Mouse (Mus musculus): ENCODE data around the gene Slc44a4. TPM values are rescaled to one million over a fixed set of nuclear protein-coding genes. Genes with fewer than 3 reads are reported as not detected.

The Slc44a4 gene
- polyA plus RNA-seq, 1 experiment from 2014 or later, result 0.42 TPM

- Histone ChIP-seq H3K9me3 (ENCODE audit: low read depth, low read length) (no peaks in the 10 kb centered on the region), H3K36me3 (ENCODE audit: insufficient read depth) (peaks cover 25% of the 10 kb centered on the region), H3K4me1 (ENCODE audit: insufficient read depth) (peaks cover 8% of the 10 kb centered on the region), H3K4me2 (no peak overlapping the region), H3K27ac (ENCODE audit: low read depth) (peak overlapping the region; percentile 51; the same call in 1 of the 2 replicates), H3K9ac (no peak overlapping the region), H3K27me3 (ENCODE audit: insufficient read depth, low read length) (no peaks in the 10 kb centered on the region), H3K4me3 (ENCODE audit: low read depth, low read length) (no peak overlapping the region)
- ATAC-seq (ENCODE audit: insufficient read depth) (peak; percentile 23), DNase-seq (peak; percentile 60)
- WGBS, result 29% methylated on average over 4 of the region's 4 CpGs
- no peak for TF ChIP-seq CTCF (IDR thresholded peaks at IDR 0.05; ENCODE audit: low read depth)
Measured at GRCm38 (mm10) chr17:34949553-34949969, 35.3 kb downstream of the Slc44a4 start.

GRCm38 (mm10) chr17:34950514-34951455 is 36.5 kb downstream of the Slc44a4 start:
- H3K36me3 ChIP-seq (ENCODE audit: insufficient read depth), result peaks cover 25% of the 10 kb centered on the region
- peak overlapping the region; percentile 99 for H3K9ac ChIP-seq
- WGBS, result 29% methylated on average over 10 of the region's 10 CpGs
- peak; percentile 28 for DNase-seq
- H3K27me3 ChIP-seq (ENCODE audit: insufficient read depth, low read length), result peaks cover 2% of the 10 kb centered on the region; the same call in 1 of the 2 replicates
- no peaks in the 10 kb centered on the region for H3K9me3 ChIP-seq (ENCODE audit: low read depth, low read length)
- TF ChIP-seq CTCF (IDR thresholded peaks at IDR 0.05; ENCODE audit: low read depth), result 0 out of 2 replicates have a peak, but pooled peaks have one; percentile 38
- H3K4me2 ChIP-seq, result peak overlapping the region; percentile 97
- ATAC-seq (ENCODE audit: insufficient read depth), result no peak
- H3K4me1 ChIP-seq (ENCODE audit: insufficient read depth), result peaks cover 8% of the 10 kb centered on the region
- H3K27ac ChIP-seq (ENCODE audit: low read depth), result peak overlapping the region; percentile 96
- H3K4me3 ChIP-seq (ENCODE audit: low read depth, low read length), result peak overlapping the region; percentile 99

DNA sequence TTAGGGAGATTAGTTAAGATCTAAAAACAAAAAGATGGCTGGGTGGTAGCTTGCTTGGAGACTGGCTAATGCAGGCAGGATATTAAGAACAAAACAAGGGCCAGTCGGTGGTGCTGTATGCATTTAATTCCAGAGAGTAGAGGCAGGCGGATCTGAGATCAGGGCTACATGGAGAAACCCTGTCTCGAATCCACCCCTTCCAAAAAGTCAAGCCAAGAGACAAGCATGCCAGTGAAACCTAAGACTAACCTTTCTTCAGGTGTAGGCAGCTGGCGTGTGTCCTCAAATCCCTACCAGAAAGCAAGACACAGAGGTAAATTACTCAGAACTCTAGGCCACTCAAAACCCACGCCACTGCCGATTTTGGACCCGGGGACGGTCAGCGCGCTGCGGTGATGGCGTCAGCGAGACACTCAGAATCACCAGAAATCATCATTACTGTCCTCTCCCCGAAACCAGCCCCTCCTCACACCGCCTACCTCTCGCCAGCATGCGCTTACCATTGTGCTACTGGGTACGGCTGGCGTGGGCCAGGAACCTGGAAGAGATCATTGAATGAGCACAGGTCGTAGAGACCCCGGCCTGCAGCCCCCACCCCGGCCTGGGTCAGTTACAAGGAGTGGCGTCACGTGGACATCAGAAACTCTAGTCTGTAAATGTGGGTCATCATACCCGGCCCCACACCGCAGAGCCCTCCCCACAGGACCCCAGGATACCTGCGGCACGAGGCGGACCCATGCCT is 37.5 kb downstream of the Slc44a4 start:
- WGBS, result under 1% methylated on average over 29 of the region's 29 CpGs
- peak; percentile 35 for DNase-seq
- no peak for TF ChIP-seq CTCF (IDR thresholded peaks at IDR 0.05; ENCODE audit: low read depth)
- Histone ChIP-seq H3K36me3 (ENCODE audit: insufficient read depth) (peaks cover 25% of the 10 kb centered on the region), H3K9me3 (ENCODE audit: low read depth, low read length) (no peaks in the 10 kb centered on the region), H3K27me3 (ENCODE audit: insufficient read depth, low read length) (peaks cover 5% of the 10 kb centered on the region; the same call in 1 of the 2 replicates), H3K4me3 (ENCODE audit: low read depth, low read length) (peak overlapping the region; percentile 99), H3K9ac (peak overlapping the region; percentile 99), H3K27ac (ENCODE audit: low read depth) (peak overlapping the region; percentile 96), H3K4me1 (ENCODE audit: insufficient read depth) (peaks cover 8% of the 10 kb centered on the region), H3K4me2 (peak overlapping the region; percentile 97)
- no peak; the same call in 1 of the 2 replicates for ATAC-seq (ENCODE audit: insufficient read depth)

DNA sequence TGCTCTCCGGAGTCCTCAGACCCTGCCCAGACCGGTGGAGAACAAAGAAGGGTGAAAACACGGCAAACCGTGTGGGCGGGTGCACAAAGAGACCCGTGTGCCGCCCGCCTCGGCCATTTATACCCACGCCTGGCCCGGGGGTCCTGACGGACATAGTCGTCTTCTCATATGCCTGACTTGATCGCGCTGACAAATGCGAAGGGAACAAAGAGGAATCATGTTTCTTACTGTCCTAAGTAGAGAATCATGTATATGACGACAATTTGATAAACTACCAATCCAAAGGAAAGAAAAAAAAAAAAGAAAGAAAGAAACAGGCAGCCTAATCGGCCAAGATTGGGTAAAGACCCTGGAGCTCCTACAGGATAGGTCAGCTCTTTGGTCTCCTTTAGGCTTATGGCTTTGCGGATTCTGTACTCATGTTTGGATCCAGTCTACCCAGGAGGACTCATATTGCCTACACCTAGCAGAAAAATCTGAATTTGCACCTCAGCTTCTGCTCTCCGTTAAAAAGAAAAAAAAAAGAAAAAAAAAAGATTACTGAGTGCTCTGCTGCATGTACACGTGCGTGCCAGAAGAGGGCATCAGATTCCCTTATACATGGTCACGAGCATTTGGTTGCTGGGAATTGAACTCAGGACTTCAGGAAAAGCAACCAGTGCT is 38.2 kb downstream of the Slc44a4 start:
- Histone ChIP-seq H3K4me3 (ENCODE audit: low read depth, low read length) (peak overlapping the region; percentile 99), H3K27ac (ENCODE audit: low read depth) (peak overlapping the region; percentile 96), H3K4me1 (ENCODE audit: insufficient read depth) (peaks cover 8% of the 10 kb centered on the region), H3K9ac (peak overlapping the region; percentile 99), H3K36me3 (ENCODE audit: insufficient read depth) (peaks cover 25% of the 10 kb centered on the region), H3K27me3 (ENCODE audit: insufficient read depth, low read length) (peaks cover 7% of the 10 kb centered on the region; the same call in 1 of the 2 replicates), H3K4me2 (peak overlapping the region; percentile 97), H3K9me3 (ENCODE audit: low read depth, low read length) (no peaks in the 10 kb centered on the region)
- peak; percentile 78 for TF ChIP-seq CTCF (IDR thresholded peaks at IDR 0.05; ENCODE audit: low read depth)
- DNase-seq (peak; percentile 90), ATAC-seq (ENCODE audit: insufficient read depth) (peak; percentile 74)
- WGBS, result 1% methylated on average over 23 of the region's 23 CpGs

GRCm38 (mm10) chr17:34953258-34953657 is 39.0 kb downstream of the Slc44a4 start:
- peaks cover 25% of the 10 kb centered on the region for H3K36me3 ChIP-seq (ENCODE audit: insufficient read depth)
- H3K4me2 ChIP-seq, result peak overlapping the region; percentile 97; the same call in 1 of the 2 replicates
- no peak for ATAC-seq (ENCODE audit: insufficient read depth)
- H3K9me3 ChIP-seq (ENCODE audit: low read depth, low read length), result no peaks in the 10 kb centered on the region
- TF ChIP-seq CTCF (IDR thresholded peaks at IDR 0.05; ENCODE audit: low read depth), result no peak
- H3K27me3 ChIP-seq (ENCODE audit: insufficient read depth, low read length), result peaks cover 7% of the 10 kb centered on the region; the same call in 1 of the 2 replicates
- H3K4me3 ChIP-seq (ENCODE audit: low read depth, low read length), result 0 out of 2 replicates have a peak overlapping the region, but pooled peaks have one; percentile 99
- peaks cover 8% of the 10 kb centered on the region for H3K4me1 ChIP-seq (ENCODE audit: insufficient read depth)
- H3K9ac ChIP-seq, result no peak overlapping the region
- 84% methylated on average over 3 of the region's 3 CpGs for WGBS
- H3K27ac ChIP-seq (ENCODE audit: low read depth), result no peak overlapping the region
- no peak for DNase-seq

DNA sequence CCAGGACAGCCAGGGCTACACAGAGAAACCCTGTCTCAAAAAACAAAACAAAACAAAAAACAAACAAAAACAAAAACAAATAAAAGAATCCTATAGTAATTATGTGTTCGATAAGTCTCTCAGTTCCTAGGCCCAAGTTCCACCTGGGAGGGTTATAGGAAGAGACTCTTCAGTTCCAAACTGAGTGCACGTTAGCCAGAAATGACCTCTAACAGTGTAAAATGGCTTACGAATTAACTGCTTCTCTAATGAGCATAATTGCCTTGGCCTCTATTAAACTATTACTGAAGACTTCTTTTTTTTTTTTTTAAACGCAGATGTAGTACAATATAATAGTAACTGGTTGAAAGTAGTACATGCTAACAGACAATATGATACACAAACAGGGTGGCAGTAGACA is 39.6 kb downstream of the Slc44a4 start:
- no peak overlapping the region for H3K27ac ChIP-seq (ENCODE audit: low read depth)
- no peak for DNase-seq
- H3K9ac ChIP-seq, result no peak overlapping the region
- H3K27me3 ChIP-seq (ENCODE audit: insufficient read depth, low read length), result peaks cover 7% of the 10 kb centered on the region; the same call in 1 of the 2 replicates
- H3K4me1 ChIP-seq (ENCODE audit: insufficient read depth), result peaks cover 8% of the 10 kb centered on the region
- 90% methylated on average over 4 of the region's 4 CpGs for WGBS
- no peak for TF ChIP-seq CTCF (IDR thresholded peaks at IDR 0.05; ENCODE audit: low read depth)
- H3K9me3 ChIP-seq (ENCODE audit: low read depth, low read length), result no peaks in the 10 kb centered on the region
- no peak for ATAC-seq (ENCODE audit: insufficient read depth)
- H3K36me3 ChIP-seq (ENCODE audit: insufficient read depth), result peaks cover 25% of the 10 kb centered on the region
- no peak overlapping the region for H3K4me2 ChIP-seq
- H3K4me3 ChIP-seq (ENCODE audit: low read depth, low read length), result no peak overlapping the region
